Mouse (Mus musculus): ENCODE results near the gene Carm1. TPM values are rescaled to one million over a fixed set of nuclear protein-coding genes. Genes with fewer than 3 reads are reported as not detected.
A peak's percentile ranks its signal among the peaks of the same experiment; 100 is the strongest.

Gene Carm1
- total and polyA plus RNA-seq, 3 experiments: 21.5 to 111 (median 42.2) TPM

GRCm38 (mm10) chr9:21591127-21591830 is 44.6 kb downstream of the Carm1 start:
- H3K4me2 ChIP-seq (ENCODE audit: insufficient read depth, low read depth, poor library complexity, severe bottlenecking): peak overlapping the region; percentile 94
- TF ChIP-seq BHLHE40 (IDR thresholded peaks at IDR 0.05; ENCODE audit: low read depth, low read length): peak; percentile 37; the same call in 1 of the 2 replicates
- TF ChIP-seq PAX5 (IDR thresholded peaks at IDR 0.05; ENCODE audit: low read length): no peak
- no peak for TF ChIP-seq CTCF (conservative IDR thresholded peaks at IDR 0.05 in 1 of 2, IDR thresholded peaks at IDR 0.05 in 1 of 2; ENCODE audit: low read depth in 2 of 2, low read length in 2 of 2)
- TF ChIP-seq ZMIZ1 (IDR thresholded peaks at IDR 0.05; ENCODE audit: low read depth, low read length): no peak
- 0 out of 2 replicates have a peak, but pooled peaks have one; percentile 29 for TF ChIP-seq MYC (IDR thresholded peaks at IDR 0.05; ENCODE audit: low read depth, low read length)
- TF ChIP-seq MEF2A (IDR thresholded peaks at IDR 0.05; ENCODE audit: borderline replicate concordance, low read depth, low read length): 0 out of 2 replicates have a peak, but pooled peaks have one; percentile 16
- TF ChIP-seq JUND (conservative IDR thresholded peaks at IDR 0.05; ENCODE audit: low read depth, low read length): no peak
- no peak for TF ChIP-seq MAFK (IDR thresholded peaks at IDR 0.05; ENCODE audit: insufficient replicate concordance, low read length)
- TF ChIP-seq POLR2A (IDR thresholded peaks at IDR 0.05; ENCODE audit: low read depth, low read length): no peak
- no peak for TF ChIP-seq ZNF384 (IDR thresholded peaks at IDR 0.05; ENCODE audit: low read depth, low read length)
- TF ChIP-seq HCFC1 (IDR thresholded peaks at IDR 0.05; ENCODE audit: low read depth, low read length): peak; percentile 25; the same call in 1 of the 2 replicates
- TF ChIP-seq NELFE (IDR thresholded peaks at IDR 0.05; ENCODE audit: low read depth, low read length): 0 out of 2 replicates have a peak, but pooled peaks have one; percentile 33
- no peak for TF ChIP-seq USF2 (conservative IDR thresholded peaks at IDR 0.05; ENCODE audit: low read depth, low read length)
- H3K36me3 ChIP-seq (replicated peaks in 1 of 2; ENCODE audit: control insufficient read depth in 1 of 2, insufficient read depth in 1 of 2, low read length in 1 of 2): peaks cover 38 to 64% of the 10 kb centered on the region in 2 experiments
- peaks cover 18% of the 10 kb centered on the region for H3K79me2 ChIP-seq (replicated peaks; ENCODE audit: control insufficient read depth, extremely low read depth, insufficient read depth, poor library complexity, severe bottlenecking)
- H3K27ac ChIP-seq (ENCODE audit: insufficient read depth, low read depth): peak overlapping the region; percentile 87
- no peaks in the 10 kb centered on the region for H3K27me3 ChIP-seq (replicated peaks)
- H3K9me3 ChIP-seq (replicated peaks; ENCODE audit: low read length): no peaks in the 10 kb centered on the region
- dilution Hi-C loops (cut with MboI; ENCODE audit: extremely low pct_ligation_motif_present, extremely low pct_unique_long_range_greater_than_20kb, low sequenced_read_pairs) (no loop called here), in situ Hi-C loops (cut with MboI; ENCODE audit: low pct_ligation_motif_present, low pct_unique_long_range_greater_than_20kb, low sequenced_read_pairs) (loop anchor here (5.0 kb wide), 1 partner anchor 44 kb away; the partner anchor contains the start of gene Carm1)
- peak overlapping the region; percentile 89 to 99 (median 97) for H3K4me3 ChIP-seq (replicated peaks in 1 of 3; ENCODE audit: low read depth in 2 of 3, low read length in 2 of 3, poor library complexity in 1 of 3)
- DNase-seq (ENCODE audit: extremely low read depth): peak; percentile 88
- peak overlapping the region; percentile 67 for H3K9ac ChIP-seq (ENCODE audit: insufficient read depth, low read depth)
- peaks cover 12 to 65% of the 10 kb centered on the region in 2 experiments for H3K4me1 ChIP-seq (ENCODE audit: control insufficient read depth in 1 of 2, insufficient read depth in 2 of 2)

GRCm38 (mm10) chr9:21591831-21592702 is 45.4 kb downstream of the Carm1 start:
- peak overlapping the region; percentile 67 for H3K9ac ChIP-seq (ENCODE audit: insufficient read depth, low read depth)
- in situ Hi-C loops (cut with MboI; ENCODE audit: low pct_ligation_motif_present, low pct_unique_long_range_greater_than_20kb, low sequenced_read_pairs): loop anchor here (5.0 kb wide), 1 partner anchor 45 kb away; the partner anchor contains the start of gene Carm1
- dilution Hi-C loops (cut with MboI; ENCODE audit: extremely low pct_ligation_motif_present, extremely low pct_unique_long_range_greater_than_20kb, low sequenced_read_pairs): no loop called here
- no peak for DNase-seq (ENCODE audit: extremely low read depth)
- H3K4me3 ChIP-seq (replicated peaks in 1 of 3; ENCODE audit: low read depth in 2 of 3, low read length in 2 of 3, poor library complexity in 1 of 3): peak overlapping the region; percentile 89 to 99 (median 97)
- peaks cover 12 to 65% of the 10 kb centered on the region in 2 experiments for H3K4me1 ChIP-seq (ENCODE audit: control insufficient read depth in 1 of 2, insufficient read depth in 2 of 2)
- H3K36me3 ChIP-seq (replicated peaks in 1 of 2; ENCODE audit: control insufficient read depth in 1 of 2, insufficient read depth in 1 of 2, low read length in 1 of 2): peaks cover 30 to 60% of the 10 kb centered on the region in 2 experiments
- H3K27me3 ChIP-seq (replicated peaks): no peaks in the 10 kb centered on the region
- H3K79me2 ChIP-seq (replicated peaks; ENCODE audit: control insufficient read depth, extremely low read depth, insufficient read depth, poor library complexity, severe bottlenecking): peaks cover 18% of the 10 kb centered on the region
- no peaks in the 10 kb centered on the region for H3K9me3 ChIP-seq (replicated peaks; ENCODE audit: low read length)
- H3K4me2 ChIP-seq (ENCODE audit: insufficient read depth, low read depth, poor library complexity, severe bottlenecking): peak overlapping the region; percentile 94
- H3K27ac ChIP-seq (ENCODE audit: insufficient read depth, low read depth): peak overlapping the region; percentile 87
- TF ChIP-seq HCFC1 (IDR thresholded peaks at IDR 0.05; ENCODE audit: low read depth, low read length) (no peak), GABPA (IDR thresholded peaks at IDR 0.05; ENCODE audit: insufficient replicate concordance, low read depth, low read length) (no peak), ZMIZ1 (IDR thresholded peaks at IDR 0.05; ENCODE audit: low read depth, low read length) (peak; percentile 53), ETS1 (conservative IDR thresholded peaks at IDR 0.05; ENCODE audit: low read depth, low read length) (no peak), CHD2 (IDR thresholded peaks at IDR 0.05; ENCODE audit: low read length) (0 out of 2 replicates have a peak, but pooled peaks have one; percentile 8), ZC3H11A (IDR thresholded peaks at IDR 0.05; ENCODE audit: low read depth, low read length) (no peak), MYC (IDR thresholded peaks at IDR 0.05; ENCODE audit: low read depth, low read length) (0 out of 2 replicates have a peak, but pooled peaks have one; percentile 5), RCOR1 (conservative IDR thresholded peaks at IDR 0.05; ENCODE audit: low read depth, low read length) (no peak), JUN (IDR thresholded peaks at IDR 0.05; ENCODE audit: insufficient read depth, low read depth, low read length) (no peak), MAX (IDR thresholded peaks at IDR 0.05; ENCODE audit: low read length) (no peak)
